Mouse (Mus musculus): ENCODE measurements around the gene Cadps. TPM values are rescaled to one million over a fixed set of nuclear protein-coding genes. Genes with fewer than 3 reads are reported as not detected.
A peak's percentile ranks its signal among the peaks of the same experiment; 100 is the strongest.

The Cadps gene
- total and polyA plus RNA-seq, 2 experiments, result under 0.01 TPM; not detected in 1

DNA sequence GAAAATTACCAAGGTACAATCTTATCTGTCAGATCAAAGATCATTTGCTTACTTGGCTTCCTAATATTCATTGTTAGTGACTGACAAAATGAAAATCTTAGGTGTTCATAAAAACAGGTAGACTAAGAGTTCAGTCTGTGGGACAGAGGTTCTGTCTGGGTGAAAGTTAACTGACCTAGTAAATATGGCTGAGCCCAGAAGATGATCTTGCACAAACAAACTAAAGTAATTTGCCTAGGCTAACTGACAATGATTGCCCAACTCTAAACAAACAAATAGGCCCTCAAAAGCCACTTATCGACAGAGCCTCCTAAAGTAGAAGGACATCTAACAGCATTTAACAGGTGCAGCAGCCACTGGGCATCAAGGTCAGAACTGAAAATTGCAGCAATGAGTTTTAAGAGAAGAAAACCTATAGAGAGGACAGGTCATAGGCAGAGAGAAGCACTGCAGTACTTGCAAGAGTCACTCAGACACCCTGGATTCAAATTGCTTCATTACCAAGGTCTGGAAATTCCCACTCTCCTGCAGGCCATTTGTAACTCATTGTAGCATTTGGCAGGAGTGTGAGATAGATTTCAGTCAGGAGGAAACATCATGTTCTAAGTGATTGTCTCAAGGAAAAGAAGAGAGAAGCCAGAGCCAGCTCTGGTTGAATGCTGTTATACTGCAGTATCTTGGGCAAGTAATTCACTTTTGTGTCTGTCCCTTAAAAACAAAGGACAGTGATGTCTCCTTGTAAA lies 100.3 kb downstream of the Cadps start:
- Histone ChIP-seq H3K4me1 (ENCODE audit: control insufficient read depth, insufficient read depth, low read length) (peaks cover 2% of the 10 kb centered on the region; the same call in 1 of the 2 replicates), H3K79me2 (ENCODE audit: control insufficient read depth, insufficient read depth, low read length) (no peaks in the 10 kb centered on the region), H3K4me3 (ENCODE audit: insufficient read depth, low read depth, low read length) (no peak overlapping the region), H3K36me3 (ENCODE audit: control insufficient read depth, insufficient read depth, low read length) (no peaks in the 10 kb centered on the region), H3K27me3 (ENCODE audit: control insufficient read depth, insufficient read depth, low read length) (peaks cover 5% of the 10 kb centered on the region; the same call in 1 of the 2 replicates), H3K27ac (replicated peaks; ENCODE audit: insufficient read depth, low read depth, low read length) (no peak overlapping the region), H3K9ac (ENCODE audit: low read depth, low read length) (no peak overlapping the region)
- WGBS, result 26% methylated on average over 1 of the region's 1 CpGs
- TF ChIP-seq CTCF (IDR thresholded peaks at IDR 0.05; ENCODE audit: low read depth, low read length), result no peak
- no peak for TF ChIP-seq POLR2A (IDR thresholded peaks at IDR 0.05; ENCODE audit: extremely low read depth, insufficient read depth, low read length)
- DNase-seq (ENCODE audit: extremely low read depth, low read depth, low spot score), result peak; percentile 81

DNA sequence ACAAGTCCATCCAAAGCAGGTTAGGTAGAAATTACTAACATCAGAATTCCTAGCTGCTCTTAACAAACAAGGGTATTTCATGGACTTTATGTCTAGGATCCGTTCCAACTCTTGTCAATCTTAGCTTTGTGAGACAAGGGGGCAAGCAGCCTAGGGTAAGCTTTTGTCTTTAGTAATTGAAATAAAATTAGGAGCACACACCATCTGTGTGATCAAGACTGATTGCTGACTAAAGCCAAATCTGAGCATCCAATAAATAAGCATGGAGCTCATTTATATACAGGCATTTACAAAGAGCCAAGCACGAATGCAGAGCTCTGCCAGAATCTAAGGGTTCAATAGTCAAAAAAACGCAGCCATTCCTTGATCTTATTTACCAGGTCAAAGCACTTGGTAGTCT lies 104.1 kb downstream of the Cadps start:
- H3K79me2 ChIP-seq (ENCODE audit: control insufficient read depth, insufficient read depth, low read length), result no peaks in the 10 kb centered on the region
- no peak overlapping the region for H3K27ac ChIP-seq (replicated peaks; ENCODE audit: insufficient read depth, low read depth, low read length)
- no peak for TF ChIP-seq POLR2A (IDR thresholded peaks at IDR 0.05; ENCODE audit: extremely low read depth, insufficient read depth, low read length)
- TF ChIP-seq CTCF (IDR thresholded peaks at IDR 0.05; ENCODE audit: low read depth, low read length), result no peak
- H3K4me1 ChIP-seq (ENCODE audit: control insufficient read depth, insufficient read depth, low read length), result peaks cover 2% of the 10 kb centered on the region; the same call in 1 of the 2 replicates
- 70% methylated on average over 3 of the region's 3 CpGs for WGBS
- H3K36me3 ChIP-seq (ENCODE audit: control insufficient read depth, insufficient read depth, low read length), result no peaks in the 10 kb centered on the region
- H3K4me3 ChIP-seq (ENCODE audit: insufficient read depth, low read depth, low read length), result no peak overlapping the region
- DNase-seq (ENCODE audit: extremely low read depth, low read depth, low spot score), result no peak
- H3K27me3 ChIP-seq (ENCODE audit: control insufficient read depth, insufficient read depth, low read length), result no peaks in the 10 kb centered on the region
- H3K9ac ChIP-seq (ENCODE audit: low read depth, low read length), result no peak overlapping the region

DNA sequence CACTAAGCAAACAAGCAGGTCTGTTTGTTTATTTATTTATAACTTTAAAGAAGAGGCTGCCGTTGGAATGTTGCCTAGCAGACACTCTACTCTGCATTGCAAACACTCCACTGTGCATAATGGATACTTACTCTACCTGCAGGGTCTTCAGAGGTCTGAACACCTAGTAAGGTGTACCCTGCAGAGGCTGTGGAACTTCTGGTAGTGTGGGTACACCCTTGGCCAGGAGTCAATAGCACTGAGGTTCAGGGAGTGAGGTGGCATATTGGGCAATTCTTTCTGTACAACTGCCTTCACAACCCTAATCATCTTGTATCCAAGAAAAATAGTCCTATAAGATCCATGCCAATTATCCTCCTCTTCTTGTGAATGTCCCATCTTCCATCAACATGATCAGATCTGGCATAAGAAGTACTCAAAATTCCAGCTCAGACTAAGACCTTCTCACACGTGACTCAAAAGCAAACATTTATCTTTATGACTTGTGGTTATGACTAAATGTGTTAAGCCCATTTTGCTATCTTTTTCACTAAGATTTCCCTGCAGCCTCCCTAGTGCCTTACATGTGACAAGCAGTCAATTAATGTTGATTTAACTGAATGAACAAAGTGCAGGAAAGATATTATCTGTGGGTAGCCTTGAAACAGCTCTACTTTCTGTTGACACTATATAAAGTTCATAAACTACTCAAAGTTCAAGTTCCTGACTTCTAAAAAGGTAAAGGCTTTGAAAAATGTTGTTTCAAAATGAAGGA lies 106.8 kb downstream of the Cadps start:
- WGBS, result 40% methylated on average over 2 of the region's 2 CpGs
- Histone ChIP-seq H3K4me3 (ENCODE audit: insufficient read depth, low read depth, low read length) (no peak overlapping the region), H3K27me3 (ENCODE audit: control insufficient read depth, insufficient read depth, low read length) (0 out of 2 replicates have a peak, but pooled peaks cover 5% of the 10 kb centered on the region), H3K27ac (replicated peaks; ENCODE audit: insufficient read depth, low read depth, low read length) (no peak overlapping the region), H3K9ac (ENCODE audit: low read depth, low read length) (no peak overlapping the region), H3K79me2 (ENCODE audit: control insufficient read depth, insufficient read depth, low read length) (no peaks in the 10 kb centered on the region), H3K4me1 (ENCODE audit: control insufficient read depth, insufficient read depth, low read length) (no peaks in the 10 kb centered on the region; the same call in 1 of the 2 replicates), H3K36me3 (ENCODE audit: control insufficient read depth, insufficient read depth, low read length) (no peaks in the 10 kb centered on the region)
- TF ChIP-seq POLR2A (IDR thresholded peaks at IDR 0.05; ENCODE audit: extremely low read depth, insufficient read depth, low read length), result no peak
- no peak for TF ChIP-seq CTCF (IDR thresholded peaks at IDR 0.05; ENCODE audit: low read depth, low read length)
- peak; percentile 14 for DNase-seq (ENCODE audit: extremely low read depth, low read depth, low spot score)

DNA sequence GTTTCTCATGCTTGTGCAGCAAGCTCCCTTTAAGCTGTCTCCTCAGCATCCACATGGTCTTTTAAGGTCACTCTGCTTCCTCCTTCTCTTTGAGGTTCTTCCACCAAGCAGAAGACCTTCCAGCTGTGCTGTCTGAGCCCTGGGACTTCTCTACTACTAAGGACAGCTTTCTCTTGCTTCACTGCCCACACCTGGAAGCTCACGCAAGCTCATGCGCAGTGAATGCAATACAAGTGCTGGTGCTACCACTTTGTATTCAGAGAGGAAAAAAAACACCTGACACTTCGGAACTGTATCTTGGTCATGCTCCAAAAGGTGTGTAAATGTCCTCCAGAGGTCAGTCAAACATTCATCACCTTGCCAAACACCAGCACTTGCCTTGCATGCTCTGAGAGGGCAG lies 115.5 kb downstream of the Cadps start:
- no peak for DNase-seq (ENCODE audit: extremely low read depth, low read depth, low spot score)
- 72% methylated on average over 3 of the region's 3 CpGs for WGBS
- Histone ChIP-seq H3K79me2 (ENCODE audit: control insufficient read depth, insufficient read depth, low read length) (no peaks in the 10 kb centered on the region), H3K9ac (ENCODE audit: low read depth, low read length) (no peak overlapping the region), H3K27me3 (ENCODE audit: control insufficient read depth, insufficient read depth, low read length) (no peaks in the 10 kb centered on the region), H3K36me3 (ENCODE audit: control insufficient read depth, insufficient read depth, low read length) (no peaks in the 10 kb centered on the region), H3K27ac (replicated peaks; ENCODE audit: insufficient read depth, low read depth, low read length) (no peak overlapping the region), H3K4me3 (ENCODE audit: insufficient read depth, low read depth, low read length) (no peak overlapping the region), H3K4me1 (ENCODE audit: control insufficient read depth, insufficient read depth, low read length) (no peaks in the 10 kb centered on the region)
- TF ChIP-seq CTCF (IDR thresholded peaks at IDR 0.05; ENCODE audit: low read depth, low read length), result no peak
- no peak for TF ChIP-seq POLR2A (IDR thresholded peaks at IDR 0.05; ENCODE audit: extremely low read depth, insufficient read depth, low read length)

DNA sequence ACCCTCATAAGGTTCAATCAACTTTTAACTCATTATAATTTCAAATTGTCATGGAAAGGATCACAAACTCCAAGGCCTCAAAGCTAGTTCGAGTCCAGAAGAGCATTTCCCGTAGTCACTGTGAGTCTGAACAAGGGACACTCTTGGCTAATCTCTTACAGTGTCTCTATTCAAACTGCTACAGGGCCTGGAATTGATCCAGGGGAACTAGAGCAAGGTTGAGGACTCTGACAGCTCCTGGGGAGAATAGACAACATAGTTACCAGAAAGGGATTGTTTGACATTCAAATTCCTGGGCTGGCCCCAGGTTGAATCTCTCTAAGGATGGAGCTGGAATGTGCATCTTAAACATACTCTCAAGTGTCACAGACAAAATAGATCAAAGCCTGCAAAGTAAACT lies 118.4 kb downstream of the Cadps start:
- Histone ChIP-seq H3K27ac (replicated peaks; ENCODE audit: insufficient read depth, low read depth, low read length) (no peak overlapping the region), H3K4me1 (ENCODE audit: control insufficient read depth, insufficient read depth, low read length) (no peaks in the 10 kb centered on the region), H3K79me2 (ENCODE audit: control insufficient read depth, insufficient read depth, low read length) (no peaks in the 10 kb centered on the region), H3K9ac (ENCODE audit: low read depth, low read length) (no peak overlapping the region), H3K27me3 (ENCODE audit: control insufficient read depth, insufficient read depth, low read length) (no peaks in the 10 kb centered on the region), H3K36me3 (ENCODE audit: control insufficient read depth, insufficient read depth, low read length) (no peaks in the 10 kb centered on the region), H3K4me3 (ENCODE audit: insufficient read depth, low read depth, low read length) (no peak overlapping the region)
- WGBS, result 57% methylated on average over 2 of the region's 2 CpGs
- DNase-seq (ENCODE audit: extremely low read depth, low read depth, low spot score), result peak; percentile 3
- no peak for TF ChIP-seq POLR2A (IDR thresholded peaks at IDR 0.05; ENCODE audit: extremely low read depth, insufficient read depth, low read length)
- TF ChIP-seq CTCF (IDR thresholded peaks at IDR 0.05; ENCODE audit: low read depth, low read length), result no peak
